Comparison of ENCODE assay signal across 8 mouse cellular contexts in genomic region chr1:155082158-155082964, GRCm38 (mm10). TPM values are rescaled to one million over a fixed set of nuclear protein-coding genes. Genes with fewer than 3 reads are reported as not detected.
DNase-seq lines count a peak whose midpoint lies in the region; ATAC-seq lines count a peak whose summit lies in the region.

No protein-coding gene starts in this region.

- H3K9ac ChIP-seq in forebrain, embryonic 15.5 days (replicated peaks) = peak overlapping the region; percentile 61
- H3K9ac ChIP-seq in limb, embryonic 11.5 days (ENCODE audit: low read length) = peak overlapping the region; percentile 88
- peak overlapping the region; percentile 65; the same call in 1 of the 2 replicates for H3K9ac ChIP-seq in neural tube, embryonic 12.5 days

- no peaks in the 10 kb centered on the region for H3K27me3 ChIP-seq in forebrain, embryonic 15.5 days
- no peaks in the 10 kb centered on the region for H3K27me3 ChIP-seq in limb, embryonic 11.5 days (ENCODE audit: control insufficient read depth, insufficient read depth, low read length)
- H3K27me3 ChIP-seq in neural tube, embryonic 12.5 days (replicated peaks) = no peaks in the 10 kb centered on the region

- peak; percentile 43 for DNase-seq in retina, embryonic 14.5 days (ENCODE audit: low spot score)
- DNase-seq in retina, postnatal 1 day = no peak
- no peak for DNase-seq in limb, embryonic 11.5 days (ENCODE audit: low spot score)
- DNase-seq in ovary, adult 18-20 months (ENCODE audit: low spot score) = no peak
- no peak for DNase-seq in testis, postnatal 10 days (ENCODE audit: low spot score)
- DNase-seq in urinary bladder, postnatal 10 days (ENCODE audit: low spot score) = no peak

- H3K4me1 ChIP-seq in forebrain, embryonic 15.5 days = peaks cover 55% of the 10 kb centered on the region
- peaks cover 40% of the 10 kb centered on the region for H3K4me1 ChIP-seq in limb, embryonic 11.5 days (ENCODE audit: control insufficient read depth, insufficient read depth, low read length)
- H3K4me1 ChIP-seq in neural tube, embryonic 12.5 days = peaks cover 70% of the 10 kb centered on the region

- WGBS in forebrain, embryonic 15.5 days = 2% methylated on average over 11 of the region's 11 CpGs
- WGBS in limb, embryonic 11.5 days = 6% methylated on average over 11 of the region's 11 CpGs
- WGBS in neural tube, embryonic 12.5 days = 4% methylated on average over 11 of the region's 11 CpGs

- H3K4me3 ChIP-seq in forebrain, embryonic 15.5 days = peak overlapping the region; percentile 45
- H3K4me3 ChIP-seq in limb, embryonic 11.5 days (ENCODE audit: low read depth, low read length) = peak overlapping the region; percentile 37
- H3K4me3 ChIP-seq in neural tube, embryonic 12.5 days = peak overlapping the region; percentile 40; the same call in 1 of the 2 replicates

- no peaks in the 10 kb centered on the region for H3K36me3 ChIP-seq in forebrain, embryonic 15.5 days
- H3K36me3 ChIP-seq in limb, embryonic 11.5 days (ENCODE audit: control insufficient read depth, insufficient read depth, low read length) = no peaks in the 10 kb centered on the region
- no peaks in the 10 kb centered on the region for H3K36me3 ChIP-seq in neural tube, embryonic 12.5 days

- peak overlapping the region; percentile 70 for H3K4me2 ChIP-seq in forebrain, embryonic 15.5 days (replicated peaks)
- H3K4me2 ChIP-seq in limb, embryonic 11.5 days (ENCODE audit: low read depth, severe bottlenecking) = peak overlapping the region; percentile 75
- H3K4me2 ChIP-seq in neural tube, embryonic 12.5 days (replicated peaks) = peak overlapping the region; percentile 69

- peak overlapping the region; percentile 99 for H3K27ac ChIP-seq in forebrain, embryonic 15.5 days (replicated peaks)
- peak overlapping the region; percentile 98 for H3K27ac ChIP-seq in limb, embryonic 11.5 days (replicated peaks; ENCODE audit: low read depth, low read length)
- H3K27ac ChIP-seq in neural tube, embryonic 12.5 days = peak overlapping the region; percentile 95

- no peak for ATAC-seq in forebrain, embryonic 15.5 days (replicated peaks)
- ATAC-seq in limb, embryonic 11.5 days (ENCODE audit: insufficient number of reproducible peaks, low FRiP score, low TSS enrichment, low read depth) = no peak
- ATAC-seq in neural tube, embryonic 12.5 days (ENCODE audit: low FRiP score, low read depth) = no peak

- H3K9me3 ChIP-seq in forebrain, embryonic 15.5 days = no peaks in the 10 kb centered on the region
- H3K9me3 ChIP-seq in limb, embryonic 11.5 days (ENCODE audit: control insufficient read depth, low read length) = no peaks in the 10 kb centered on the region
- H3K9me3 ChIP-seq in neural tube, embryonic 12.5 days = no peaks in the 10 kb centered on the region

RNA-seq across cellular contexts. Expression of gene Ier5, which starts 17.1 kb away (rescaled TPM):
- 19.8 and 21.5 TPM in 2 replicates for polyA plus RNA-seq in forebrain, embryonic 15.5 days (2015; fragmentation: Nextera tagmentation; extraction: Ambion mirVana)
- 12.4 and 15.0 TPM in 2 replicates for polyA plus RNA-seq in limb, embryonic 11.5 days (2014; fragmentation: Nextera tagmentation; extraction: Ambion mirVana)
- polyA plus RNA-seq in neural tube, embryonic 12.5 days (2016; fragmentation: Nextera tagmentation; extraction: Ambion mirVana) = 18.9 and 23.2 TPM in 2 replicates
